Mouse (Mus musculus): ENCODE measurements at regions not wholly inside any gene's neighbourhood (a gene's known extent, or its start where the extent isn't known, plus 50 kb on each side); places are given as distances from the start of the nearest gene placed in this dataset.

- Histone ChIP-seq H3K4me3 (ENCODE audit: insufficient read depth, low read length) (no peak overlapping the region), H3K4me1 (ENCODE audit: control insufficient read depth, insufficient read depth, low read length) (no peaks in the 10 kb centered on the region), H3K27ac (ENCODE audit: insufficient read depth, low read length) (no peak overlapping the region)
- TF ChIP-seq POLR2A (IDR thresholded peaks at IDR 0.05; ENCODE audit: low read depth, low read length) = no peak
- no peak for TF ChIP-seq CTCF (IDR thresholded peaks at IDR 0.05; ENCODE audit: borderline replicate concordance, insufficient read depth, low read length)
Measured at GRCm38 (mm10) chr1:35653119-35653956, 414.9 kb upstream of the Hs6st1 start.

- TF ChIP-seq CTCF (IDR thresholded peaks at IDR 0.05; ENCODE audit: borderline replicate concordance, insufficient read depth, low read length) (no peak), POLR2A (IDR thresholded peaks at IDR 0.05; ENCODE audit: low read depth, low read length) (no peak)
Measured at GRCm38 (mm10) chr1:35663006-35663405, 405.2 kb upstream of the Hs6st1 start.

GRCm38 (mm10) chr1:35673524-35673923 lies 394.7 kb upstream of the Hs6st1 start:
- Histone ChIP-seq H3K4me1 (ENCODE audit: control insufficient read depth, insufficient read depth, low read length) (no peaks in the 10 kb centered on the region), H3K4me3 (ENCODE audit: insufficient read depth, low read length) (no peak overlapping the region), H3K27ac (ENCODE audit: insufficient read depth, low read length) (no peak overlapping the region)
- no peak for TF ChIP-seq POLR2A (IDR thresholded peaks at IDR 0.05; ENCODE audit: low read depth, low read length)
- TF ChIP-seq CTCF (IDR thresholded peaks at IDR 0.05; ENCODE audit: borderline replicate concordance, insufficient read depth, low read length) = no peak

More at GRCm38 (mm10) chr1:35663006-35663405, 405.2 kb upstream of the Hs6st1 start:
- H3K4me1 ChIP-seq (ENCODE audit: control insufficient read depth, insufficient read depth, low read length) = no peaks in the 10 kb centered on the region
- no peak overlapping the region for H3K4me3 ChIP-seq (ENCODE audit: insufficient read depth, low read length)
- no peak overlapping the region for H3K27ac ChIP-seq (ENCODE audit: insufficient read depth, low read length)

- no peak for TF ChIP-seq CTCF (IDR thresholded peaks at IDR 0.05; ENCODE audit: borderline replicate concordance, insufficient read depth, low read length)
- TF ChIP-seq POLR2A (IDR thresholded peaks at IDR 0.05; ENCODE audit: low read depth, low read length) = no peak
- H3K4me1 ChIP-seq (ENCODE audit: control insufficient read depth, insufficient read depth, low read length) = no peaks in the 10 kb centered on the region
- H3K4me3 ChIP-seq (ENCODE audit: insufficient read depth, low read length) = no peak overlapping the region
- no peak overlapping the region for H3K27ac ChIP-seq (ENCODE audit: insufficient read depth, low read length)
Measured at GRCm38 (mm10) chr1:35673992-35674391, 394.2 kb upstream of the Hs6st1 start.

- Histone ChIP-seq H3K27ac (ENCODE audit: insufficient read depth, low read length) (no peak overlapping the region), H3K4me3 (ENCODE audit: insufficient read depth, low read length) (no peak overlapping the region), H3K4me1 (ENCODE audit: control insufficient read depth, insufficient read depth, low read length) (no peaks in the 10 kb centered on the region)
- no peak for TF ChIP-seq POLR2A (IDR thresholded peaks at IDR 0.05; ENCODE audit: low read depth, low read length)
- no peak for TF ChIP-seq CTCF (IDR thresholded peaks at IDR 0.05; ENCODE audit: borderline replicate concordance, insufficient read depth, low read length)
Measured at GRCm38 (mm10) chr1:35682511-35682949, 385.7 kb upstream of the Hs6st1 start.

- TF ChIP-seq CTCF (IDR thresholded peaks at IDR 0.05; ENCODE audit: borderline replicate concordance, insufficient read depth, low read length) = no peak
- H3K4me3 ChIP-seq (ENCODE audit: insufficient read depth, low read length) = no peak overlapping the region
- no peak overlapping the region for H3K27ac ChIP-seq (ENCODE audit: insufficient read depth, low read length)
- no peaks in the 10 kb centered on the region for H3K4me1 ChIP-seq (ENCODE audit: control insufficient read depth, insufficient read depth, low read length)
Measured at GRCm38 (mm10) chr1:35685651-35686050, 382.5 kb upstream of the Hs6st1 start.

- TF ChIP-seq CTCF (IDR thresholded peaks at IDR 0.05; ENCODE audit: borderline replicate concordance, insufficient read depth, low read length) = no peak
- no peak for TF ChIP-seq POLR2A (IDR thresholded peaks at IDR 0.05; ENCODE audit: low read depth, low read length)
- no peak overlapping the region for H3K4me3 ChIP-seq (ENCODE audit: insufficient read depth, low read length)
- no peak overlapping the region for H3K27ac ChIP-seq (ENCODE audit: insufficient read depth, low read length)
- H3K4me1 ChIP-seq (ENCODE audit: control insufficient read depth, insufficient read depth, low read length) = 0 out of 2 replicates have a peak, but pooled peaks cover 4% of the 10 kb centered on the region
Measured at GRCm38 (mm10) chr1:35694349-35694748, 373.9 kb upstream of the Hs6st1 start.

GRCm38 (mm10) chr1:35694775-35695591 lies 373.2 kb upstream of the Hs6st1 start:
- Histone ChIP-seq H3K4me1 (ENCODE audit: control insufficient read depth, insufficient read depth, low read length) (0 out of 2 replicates have a peak, but pooled peaks cover 4% of the 10 kb centered on the region), H3K27ac (ENCODE audit: insufficient read depth, low read length) (no peak overlapping the region), H3K4me3 (ENCODE audit: insufficient read depth, low read length) (no peak overlapping the region)
- no peak for TF ChIP-seq CTCF (IDR thresholded peaks at IDR 0.05; ENCODE audit: borderline replicate concordance, insufficient read depth, low read length)
- no peak for TF ChIP-seq POLR2A (IDR thresholded peaks at IDR 0.05; ENCODE audit: low read depth, low read length)

- H3K27ac ChIP-seq (ENCODE audit: insufficient read depth, low read length) = no peak overlapping the region
- 0 out of 2 replicates have a peak, but pooled peaks cover 4% of the 10 kb centered on the region for H3K4me1 ChIP-seq (ENCODE audit: control insufficient read depth, insufficient read depth, low read length)
- H3K4me3 ChIP-seq (ENCODE audit: insufficient read depth, low read length) = no peak overlapping the region
- TF ChIP-seq POLR2A (IDR thresholded peaks at IDR 0.05; ENCODE audit: low read depth, low read length) (no peak), CTCF (IDR thresholded peaks at IDR 0.05; ENCODE audit: borderline replicate concordance, insufficient read depth, low read length) (no peak)
Measured at GRCm38 (mm10) chr1:35697218-35697617, 371.0 kb upstream of the Hs6st1 start.

All from embryonic fibroblast, embryonic 13.5 days (primary cell).